Mouse (Mus musculus) myocyte (in vitro differentiated cells): ENCODE data around the gene Trappc6b. TPM values are rescaled to one million over a fixed set of nuclear protein-coding genes. Genes with fewer than 3 reads are reported as not detected.

Experiments
- H3K27me3 ChIP-seq: one replicate; pipeline ENCODE4 v1.6.1; 2011; ENCODE audit not compliant: control insufficient read depth, insufficient read depth, insufficient read length
- H3K36me3 ChIP-seq: one replicate; pipeline ENCODE4 v1.6.1; 2011; ENCODE audit not compliant: control insufficient read depth, insufficient read depth
- H3K4me2 ChIP-seq: one replicate; pipeline ENCODE4 v1.6.1; 2011; ENCODE audit warnings: low read depth, control low read depth
- H3K4me3 ChIP-seq: one replicate; pipeline ENCODE4 v1.5.1; 2011; ENCODE audit warnings: mild to moderate bottlenecking, control low read depth, moderate library complexity
- H3K79me2 ChIP-seq: one replicate; pipeline ENCODE4 v1.6.1; 2011; ENCODE audit not compliant: control insufficient read depth, insufficient read depth
- H3ac ChIP-seq: one replicate; pipeline ENCODE4 v1.6.1; 2011; ENCODE audit not compliant: control insufficient read depth, insufficient read length
- CEBPB ChIP-seq: IDR thresholded peaks from 2 replicates; pipeline ENCODE4 v1.6.1; 2011; ENCODE audit warnings: mild to moderate bottlenecking, moderate library complexity; ENCODE audit not compliant: poor library complexity, insufficient read depth, severe bottlenecking
- E2F4 ChIP-seq: IDR thresholded peaks from one replicate; pipeline ENCODE4 v1.6.1; 2011; ENCODE audit warnings: mild to moderate bottlenecking, control low read depth, moderate library complexity; ENCODE audit not compliant: insufficient read depth
- MAX ChIP-seq: IDR thresholded peaks from one replicate; pipeline ENCODE4 v1.6.1; 2011; ENCODE audit warnings: low read depth, mild to moderate bottlenecking, control low read depth
- MYOD1 ChIP-seq, 3 experiments: IDR thresholded peaks; one replicate each; pipeline ENCODE4 v1.6.1; 2011; ENCODE audit warnings: control low read depth in 2 of 3, low read depth in 2 of 3, mild to moderate bottlenecking in 2 of 3, moderate library complexity in 1 of 3; ENCODE audit not compliant: insufficient read length in 2 of 3, control insufficient read depth in 1 of 3
- MYOG ChIP-seq, 3 experiments: IDR thresholded peaks; one replicate each; pipeline ENCODE4 v1.6.1; 2011; ENCODE audit warnings: control low read depth in 2 of 3, low read depth in 2 of 3, mild to moderate bottlenecking in 2 of 3; ENCODE audit not compliant: insufficient read length in 2 of 3, control insufficient read depth in 1 of 3, insufficient read depth in 1 of 3
- POLR2A ChIP-seq: IDR thresholded peaks from one replicate; pipeline ENCODE4 v1.6.1; 2011; ENCODE audit warnings: low read depth, mild to moderate bottlenecking, control low read depth, moderate library complexity; ENCODE audit not compliant: insufficient read length
- POLR2AphosphoS2 ChIP-seq: IDR thresholded peaks from one replicate; pipeline ENCODE4 v1.6.1; 2011; ENCODE audit warnings: low read depth, control low read depth; ENCODE audit not compliant: insufficient read length
- REST ChIP-seq: IDR thresholded peaks from one replicate; pipeline ENCODE4 v1.6.1; 2011; ENCODE audit warnings: mild to moderate bottlenecking, control low read depth, moderate library complexity; ENCODE audit not compliant: insufficient read depth, insufficient read length
- SRF ChIP-seq: IDR thresholded peaks from one replicate; pipeline ENCODE4 v1.6.1; 2011; ENCODE audit warnings: low read depth; ENCODE audit not compliant: control insufficient read depth, insufficient read length
- TCF12 ChIP-seq: IDR thresholded peaks from one replicate; pipeline ENCODE4 v1.6.1; 2011; ENCODE audit warnings: mild to moderate bottlenecking, control low read depth; ENCODE audit not compliant: poor library complexity, insufficient read depth, severe bottlenecking
- TCF3 ChIP-seq: IDR thresholded peaks from one replicate; pipeline ENCODE4 v1.6.1; 2011; ENCODE audit warnings: low read depth, control low read depth; ENCODE audit not compliant: insufficient read length
- USF1 ChIP-seq: IDR thresholded peaks from one replicate; pipeline ENCODE4 v1.6.1; 2011; ENCODE audit warnings: low read depth, mild to moderate bottlenecking, control low read depth, moderate library complexity
- polyA plus RNA-seq: library from polyadenylated mRNA; unstranded; fragments of >200 nt; fragmentation: generic; extraction: Trizol; gene quantifications from one replicate; pipeline ENCODE4 v1.2.1, GENCODE M21; 2012; ENCODE audit warnings: missing spikeins

Trappc6b gene
- polyA plus RNA-seq, 1 experiment: 52.0 TPM

- Histone ChIP-seq H3K4me2 (no peak within 1 kb of the TSS), H3K79me2 (no peaks in the 10 kb centered on the region), H3K27me3 (no peaks in the 10 kb centered on the region), H3K4me3 (no peak within 1 kb of the TSS), H3ac (no peak within 1 kb of the TSS), H3K36me3 (no peaks in the 10 kb centered on the region)
- TF ChIP-seq POLR2AphosphoS2 (no peak), REST (no peak), SRF (no peak), TCF12 (no peak), E2F4 (no peak), POLR2A (no peak), MYOD1 (IDR thresholded peaks at IDR 0.05; ENCODE audit: control insufficient read depth in 1 of 3, insufficient read length in 2 of 3, low read depth in 2 of 3) (no peak), MAX (no peak), MYOG (IDR thresholded peaks at IDR 0.05; ENCODE audit: control insufficient read depth in 1 of 3, insufficient read depth in 1 of 3, insufficient read length in 2 of 3, low read depth in 2 of 3) (no peak), USF1 (no peak), CEBPB (no peak), TCF3 (no peak)
Observed at GRCm38 (mm10) chr12:59095104-59096025, 34.1 kb upstream of the Trappc6b start, which contains the start of gene Mia2. Gene Mia2 (plus strand): TSS chr12:59095799.

DNA sequence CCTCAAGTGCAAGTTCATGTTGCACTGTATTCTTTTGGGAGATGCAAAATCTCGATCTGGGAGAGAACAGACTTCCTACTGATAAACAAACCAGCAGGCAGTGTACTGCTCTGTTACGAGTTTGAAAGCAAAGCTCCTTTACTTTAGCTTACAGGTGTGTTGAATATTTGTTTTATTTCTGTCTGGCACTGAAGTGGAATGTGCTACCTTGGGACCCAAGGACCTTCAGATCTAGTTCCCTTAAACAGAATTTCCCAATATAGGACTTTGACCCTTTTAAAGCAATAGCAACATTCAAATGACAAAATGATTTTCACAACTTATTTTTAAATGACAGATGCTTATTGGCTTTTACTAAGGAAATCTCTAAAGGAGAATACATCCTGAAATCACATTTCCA lies 32.3 kb upstream of the Trappc6b start:
- no peak overlapping the region for H3ac ChIP-seq
- H3K4me3 ChIP-seq: no peak overlapping the region
- H3K79me2 ChIP-seq: no peaks in the 10 kb centered on the region
- no peaks in the 10 kb centered on the region for H3K27me3 ChIP-seq
- TF ChIP-seq E2F4: no peak
- TF ChIP-seq TCF3: no peak
- TF ChIP-seq MAX: no peak
- TF ChIP-seq POLR2AphosphoS2: no peak
- TF ChIP-seq TCF12: no peak
- no peak for TF ChIP-seq MYOD1 (IDR thresholded peaks at IDR 0.05; ENCODE audit: control insufficient read depth in 1 of 3, insufficient read length in 2 of 3, low read depth in 2 of 3)
- TF ChIP-seq CEBPB: no peak
- no peak for TF ChIP-seq POLR2A
- no peak for TF ChIP-seq REST
- no peak for TF ChIP-seq MYOG (IDR thresholded peaks at IDR 0.05; ENCODE audit: control insufficient read depth in 1 of 3, insufficient read depth in 1 of 3, insufficient read length in 2 of 3, low read depth in 2 of 3)
- no peak for TF ChIP-seq SRF
- TF ChIP-seq USF1: no peak
- H3K36me3 ChIP-seq: no peaks in the 10 kb centered on the region
- no peak overlapping the region for H3K4me2 ChIP-seq

GRCm38 (mm10) chr12:59086171-59086570 lies 24.9 kb upstream of the Trappc6b start:
- Histone ChIP-seq H3K36me3 (no peaks in the 10 kb centered on the region), H3K4me2 (no peak overlapping the region), H3ac (no peak overlapping the region), H3K27me3 (no peaks in the 10 kb centered on the region), H3K79me2 (no peaks in the 10 kb centered on the region), H3K4me3 (no peak overlapping the region)
- TF ChIP-seq TCF3: no peak
- TF ChIP-seq MYOG (IDR thresholded peaks at IDR 0.05; ENCODE audit: control insufficient read depth in 1 of 3, insufficient read depth in 1 of 3, insufficient read length in 2 of 3, low read depth in 2 of 3): no peak
- TF ChIP-seq POLR2AphosphoS2: no peak
- TF ChIP-seq TCF12: no peak
- TF ChIP-seq SRF: no peak
- no peak for TF ChIP-seq POLR2A
- TF ChIP-seq MAX: no peak

- Histone ChIP-seq H3K36me3 (no peaks in the 10 kb centered on the region), H3K4me3 (no peak overlapping the region), H3K27me3 (no peaks in the 10 kb centered on the region), H3K4me2 (no peak overlapping the region), H3K79me2 (no peaks in the 10 kb centered on the region), H3ac (no peak overlapping the region)
- no peak for TF ChIP-seq MAX
- TF ChIP-seq TCF12: no peak
- no peak for TF ChIP-seq CEBPB
- TF ChIP-seq E2F4: no peak
- no peak for TF ChIP-seq POLR2A
- no peak for TF ChIP-seq REST
- no peak for TF ChIP-seq MYOD1 (IDR thresholded peaks at IDR 0.05; ENCODE audit: control insufficient read depth in 1 of 3, insufficient read length in 2 of 3, low read depth in 2 of 3)
- no peak for TF ChIP-seq SRF
- no peak for TF ChIP-seq USF1
- no peak for TF ChIP-seq TCF3
- no peak for TF ChIP-seq POLR2AphosphoS2
- no peak for TF ChIP-seq MYOG (IDR thresholded peaks at IDR 0.05; ENCODE audit: control insufficient read depth in 1 of 3, insufficient read depth in 1 of 3, insufficient read length in 2 of 3, low read depth in 2 of 3)
Observed at GRCm38 (mm10) chr12:59084446-59084845, 23.2 kb upstream of the Trappc6b start.
